Mouse (Mus musculus) midbrain, embryonic 15.5 days (tissue): Measurements from ENCODE around the gene Nudt16l1. TPM values are rescaled to one million over a fixed set of nuclear protein-coding genes. Genes with fewer than 3 reads are reported as not detected.

Experiments
- ATAC-seq: fragments of 200-750 bp; cut with Nextera tagmentation; replicated peaks from 2 replicates; pipeline ENCODE4 v1.8.0; 2017; ENCODE audit warnings: moderate TSS enrichment
- H3K27ac ChIP-seq: fragments of 300-500 bp; sonication (generic); 2 replicates; pipeline ENCODE4 v1.5.1; 2015; ENCODE audit warnings: mild to moderate bottlenecking, inconsistent platforms
- H3K27me3 ChIP-seq: fragments of 300-500 bp; sonication (generic); replicated peaks from 2 replicates; pipeline ENCODE4 v1.6.1; 2015; ENCODE audit warnings: inconsistent platforms
- H3K36me3 ChIP-seq: fragments of 300-500 bp; sonication (generic); replicated peaks from 2 replicates; pipeline ENCODE4 v1.6.1; 2015; ENCODE audit warnings: inconsistent platforms
- H3K4me1 ChIP-seq: fragments of 300-500 bp; sonication (generic); 2 replicates; pipeline ENCODE4 v1.6.1; 2015; ENCODE audit warnings: inconsistent platforms
- H3K4me2 ChIP-seq: fragments of 300-500 bp; sonication (generic); 2 replicates; pipeline ENCODE4 v1.6.1; 2015; ENCODE audit warnings: inconsistent platforms, mild to moderate bottlenecking, moderate library complexity
- H3K4me3 ChIP-seq: fragments of 300-500 bp; sonication (generic); 2 replicates; pipeline ENCODE4 v1.5.1; 2015; ENCODE audit warnings: mild to moderate bottlenecking, inconsistent platforms
- H3K9ac ChIP-seq: fragments of 300-500 bp; sonication (generic); 2 replicates; pipeline ENCODE4 v1.6.1; 2015; ENCODE audit warnings: mild to moderate bottlenecking, inconsistent platforms
- H3K9me3 ChIP-seq: fragments of 300-500 bp; sonication (generic); 2 replicates; pipeline ENCODE4 v1.6.1; 2016; ENCODE audit warnings: inconsistent platforms
- WGBS: fragments of 180-500 bp; shearing (Covaris S2); methylation state at CpG from one replicate; pipeline ENCODE4 v1.1.7; 2015; ENCODE audit warnings: mixed read lengths; 5-methylcytosine and 5-hydroxymethylcytosine counted together
- polyA plus RNA-seq: library from polyadenylated mRNA; unstranded; fragments of >200 nt; fragmentation: Nextera tagmentation; extraction: Ambion mirVana; gene quantifications from 2 replicates; pipeline ENCODE4 v1.2.1, GENCODE M21; 2015

Gene Nudt16l1
- polyA plus RNA-seq, 1 experiment from 2014 or later: 123 TPM

GRCm38 (mm10) chr16:4968426-4968825, 29.9 kb downstream of the Nudt16l1 start:
- Histone ChIP-seq H3K9ac (no peak overlapping the region), H3K4me1 (peaks cover 7% of the 10 kb centered on the region), H3K27ac (no peak overlapping the region), H3K36me3 (0 out of 2 replicates have a peak, but pooled peaks cover 3% of the 10 kb centered on the region), H3K9me3 (no peaks in the 10 kb centered on the region), H3K27me3 (no peaks in the 10 kb centered on the region), H3K4me3 (no peak overlapping the region), H3K4me2 (no peak overlapping the region)
- ATAC-seq: no peak
- 74% methylated on average over 3 of the region's 3 CpGs for WGBS

- H3K9ac ChIP-seq: no peak overlapping the region
- H3K4me2 ChIP-seq: no peak overlapping the region
- no peak overlapping the region for H3K4me3 ChIP-seq
- H3K27me3 ChIP-seq: no peaks in the 10 kb centered on the region
- ATAC-seq: no peak
- WGBS: 88% methylated on average over 5 of the region's 5 CpGs
- H3K36me3 ChIP-seq: 0 out of 2 replicates have a peak, but pooled peaks cover 3% of the 10 kb centered on the region
- H3K27ac ChIP-seq: no peak overlapping the region
- no peaks in the 10 kb centered on the region for H3K9me3 ChIP-seq
- peaks cover 6% of the 10 kb centered on the region for H3K4me1 ChIP-seq
These were observed 30.7 kb downstream of the Nudt16l1 start for GRCm38 (mm10) chr16:4969055-4969843.

GRCm38 (mm10) chr16:4971626-4972025, 33.1 kb downstream of the Nudt16l1 start:
- Histone ChIP-seq H3K27ac (no peak overlapping the region), H3K4me2 (no peak overlapping the region), H3K9ac (no peak overlapping the region), H3K4me3 (no peak overlapping the region), H3K4me1 (no peaks in the 10 kb centered on the region), H3K27me3 (no peaks in the 10 kb centered on the region), H3K9me3 (no peaks in the 10 kb centered on the region), H3K36me3 (0 out of 2 replicates have a peak, but pooled peaks cover 3% of the 10 kb centered on the region)
- ATAC-seq: no peak
- WGBS: 88% methylated on average over 4 of the region's 4 CpGs

GRCm38 (mm10) chr16:4974521-4974920, 36.0 kb downstream of the Nudt16l1 start:
- Histone ChIP-seq H3K36me3 (0 out of 2 replicates have a peak, but pooled peaks cover 3% of the 10 kb centered on the region), H3K4me2 (no peak overlapping the region), H3K9ac (no peak overlapping the region), H3K4me3 (no peak overlapping the region), H3K27me3 (no peaks in the 10 kb centered on the region), H3K4me1 (no peaks in the 10 kb centered on the region), H3K27ac (no peak overlapping the region), H3K9me3 (no peaks in the 10 kb centered on the region)
- WGBS: 77% methylated on average over 5 of the region's 5 CpGs
- no peak for ATAC-seq

- no peaks in the 10 kb centered on the region for H3K9me3 ChIP-seq
- H3K4me3 ChIP-seq: no peak overlapping the region
- H3K27me3 ChIP-seq: no peaks in the 10 kb centered on the region
- ATAC-seq: no peak
- no peak overlapping the region for H3K4me2 ChIP-seq
- H3K27ac ChIP-seq: no peak overlapping the region
- no peak overlapping the region for H3K9ac ChIP-seq
- no peaks in the 10 kb centered on the region for H3K4me1 ChIP-seq
- 68% methylated on average over 2 of the region's 2 CpGs for WGBS
- H3K36me3 ChIP-seq: 0 out of 2 replicates have a peak, but pooled peaks cover 3% of the 10 kb centered on the region
These were observed 37.6 kb downstream of the Nudt16l1 start for GRCm38 (mm10) chr16:4976180-4976579.

DNA sequence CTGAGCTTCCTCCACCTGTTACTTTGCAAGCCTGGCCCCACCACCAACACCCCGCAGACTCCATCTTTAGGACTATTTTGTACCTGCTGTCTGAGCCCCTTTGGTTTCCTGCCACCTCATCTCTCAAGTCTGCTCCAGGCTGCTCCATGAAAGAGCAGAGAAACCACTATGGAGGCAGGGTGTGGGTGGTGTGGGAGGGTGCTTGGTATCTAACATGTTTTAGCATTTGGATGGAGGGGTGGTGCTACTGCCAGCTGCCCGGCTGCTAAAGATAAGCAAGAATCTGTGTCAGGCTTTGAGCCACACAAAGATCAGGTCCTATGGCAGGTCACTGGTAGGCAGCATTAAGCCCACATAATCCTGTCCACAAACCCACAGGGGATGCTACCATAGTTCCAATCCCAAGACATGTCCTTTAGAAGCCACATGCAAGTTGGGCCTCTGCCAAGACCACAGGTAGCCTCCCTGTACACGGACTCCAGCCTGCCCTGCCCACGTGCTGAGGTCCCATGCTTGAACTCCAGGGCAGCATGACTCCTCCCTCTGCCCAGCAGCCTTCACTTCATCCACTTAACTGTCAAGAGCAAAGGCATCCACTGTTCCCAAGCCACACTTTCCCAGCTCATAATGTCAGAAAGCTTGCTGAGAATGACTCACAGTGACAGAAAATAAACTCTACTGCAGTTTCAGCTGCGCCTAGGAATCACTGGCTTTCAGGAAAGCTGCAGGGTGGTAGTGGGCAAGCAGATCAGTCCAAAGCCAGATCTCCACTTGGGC, 39.9 kb downstream of the Nudt16l1 start:
- 72% methylated on average over 5 of the region's 5 CpGs for WGBS
- H3K4me1 ChIP-seq: no peaks in the 10 kb centered on the region
- no peak overlapping the region for H3K27ac ChIP-seq
- no peaks in the 10 kb centered on the region for H3K27me3 ChIP-seq
- H3K9ac ChIP-seq: no peak overlapping the region
- H3K36me3 ChIP-seq: no peaks in the 10 kb centered on the region
- no peak overlapping the region for H3K4me2 ChIP-seq
- ATAC-seq: no peak
- no peaks in the 10 kb centered on the region for H3K9me3 ChIP-seq
- no peak overlapping the region for H3K4me3 ChIP-seq

- H3K27me3 ChIP-seq: no peaks in the 10 kb centered on the region
- no peak overlapping the region for H3K4me2 ChIP-seq
- H3K36me3 ChIP-seq: no peaks in the 10 kb centered on the region
- no peaks in the 10 kb centered on the region for H3K9me3 ChIP-seq
- no peak for ATAC-seq
- H3K4me1 ChIP-seq: no peaks in the 10 kb centered on the region
- 76% methylated on average over 4 of the region's 4 CpGs for whole genome bisulfite sequencing
- no peak overlapping the region for H3K9ac ChIP-seq
- no peak overlapping the region for H3K27ac ChIP-seq
- H3K4me3 ChIP-seq: no peak overlapping the region
These were observed 41.3 kb downstream of the Nudt16l1 start for GRCm38 (mm10) chr16:4979755-4980380.

- WGBS: 92% methylated on average over 12 of the region's 12 CpGs
- Histone ChIP-seq H3K9ac (no peak overlapping the region), H3K9me3 (no peaks in the 10 kb centered on the region), H3K4me2 (no peak overlapping the region), H3K27ac (no peak overlapping the region), H3K27me3 (no peaks in the 10 kb centered on the region), H3K4me3 (no peak overlapping the region), H3K36me3 (no peaks in the 10 kb centered on the region), H3K4me1 (no peaks in the 10 kb centered on the region)
- ATAC-seq: no peak
These were observed 46.2 kb downstream of the Nudt16l1 start for GRCm38 (mm10) chr16:4984717-4985116.

Other genes starting within 250 kb of the Nudt16l1 start
- 78.3 and 79.6 TPM in 2 replicates for gene Nmral1, start 219.4 kb upstream of the Nudt16l1 start, polyA plus RNA-seq
- gene Hmox2, start 212.4 kb upstream of the Nudt16l1 start, polyA plus RNA-seq: 101 and 103 TPM in 2 replicates
- 130 and 132 TPM in 2 replicates for gene Cdip1, start 148.5 kb upstream of the Nudt16l1 start, polyA plus RNA-seq
- gene 4930562C15Rik, start 103.3 kb upstream of the Nudt16l1 start, polyA plus RNA-seq: 0.19 and 0.52 TPM in 2 replicates
- gene Ubald1, start 58.4 kb upstream of the Nudt16l1 start, polyA plus RNA-seq: 58.2 and 58.7 TPM in 2 replicates
- 124 and 131 TPM in 2 replicates for gene Mgrn1, start 52.5 kb upstream of the Nudt16l1 start, polyA plus RNA-seq
- 80.0 and 86.3 TPM in 2 replicates for gene Anks3, start 25.4 kb downstream of the Nudt16l1 start, polyA plus RNA-seq
- not detected in 2 replicates for gene Sept12, start 59.1 kb downstream of the Nudt16l1 start, polyA plus RNA-seq
- 1.6 and 2.0 TPM in 2 replicates for gene Smim22, start 68.5 kb downstream of the Nudt16l1 start, polyA plus RNA-seq
- 157 TPM in 2 replicates for gene Rogdi, start 74.8 kb downstream of the Nudt16l1 start, polyA plus RNA-seq
- gene Glyr1, start 111.1 kb downstream of the Nudt16l1 start, polyA plus RNA-seq: 201 and 207 TPM in 2 replicates
- 15.1 and 16.0 TPM in 2 replicates for gene Ubn1, start 111.3 kb downstream of the Nudt16l1 start, polyA plus RNA-seq
- gene Ppl, start 193.7 kb downstream of the Nudt16l1 start, polyA plus RNA-seq: 0.09 and 0.39 TPM in 2 replicates
- 0.60 and 0.83 TPM in 2 replicates for gene Sec14l5, start 208.3 kb downstream of the Nudt16l1 start, polyA plus RNA-seq